ENCODE assay signal across 13 mouse cellular contexts in the genomic region with DNA sequence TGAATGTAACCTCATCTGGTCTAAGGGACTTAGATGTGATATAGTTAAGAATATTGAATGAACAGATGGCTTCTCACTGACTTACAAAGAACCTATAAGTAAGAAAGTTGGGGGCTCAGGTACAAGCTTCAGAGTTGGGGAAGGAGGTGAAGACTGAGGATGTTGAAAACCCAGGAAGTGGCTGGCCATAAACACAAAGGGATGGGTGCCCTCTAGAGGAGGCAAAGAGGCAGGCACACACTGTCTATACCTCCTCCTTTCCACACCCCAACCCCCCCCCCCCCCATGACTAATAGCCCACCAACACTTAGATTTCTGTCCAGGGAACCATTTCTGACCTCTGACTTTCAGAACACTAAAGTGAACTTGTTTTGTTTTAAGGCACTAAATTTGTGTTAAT. TPM values are rescaled to one million over a fixed set of nuclear protein-coding genes. Genes with fewer than 3 reads are reported as not detected.
A peak's percentile ranks its signal among the peaks of the same experiment; 100 is the strongest.
DNase-seq lines count a peak whose midpoint lies in the region.
"Had no signal": no experiment of that assay in that cellular context is flagged by ENCODE, and none has a peak within 500 bp of the region (broad histone marks: within the 10 kb centered on the region; RNA-seq: fewer than 3 reads in every experiment).

No protein-coding gene starts in this region.

- peak; percentile 29 for DNase-seq in adrenal gland, postnatal 14 days
- no peak for DNase-seq in adrenal gland, postnatal 4 days (ENCODE audit: low spot score in 2 of 2)
- DNase-seq in thymus, postnatal 14 days, result peak; percentile 28
- DNase-seq in thymus, adult 18-20 months, result no peak
- peak; percentile 35 for DNase-seq in brain, adult 2 months (ENCODE audit: low read depth, low spot score)
- no peak for DNase-seq in cerebellum, postnatal 4 days (ENCODE audit: low spot score in 2 of 2)
- no peak for DNase-seq in retina, postnatal 1 day
- DNase-seq in kidney, postnatal 36 days, result no peak
- DNase-seq: B cell, adult 2 months; cerebellum, adult 9-11 months; gastrocnemius, postnatal 14 days; lung, adult 2 months; right cerebral cortex, postnatal 14 days had no signal

RNA-seq across cellular contexts. Expression of gene Lrrc6, which starts 38.8 kb away (rescaled TPM):
- 0.26 and 0.41 TPM in 2 replicates for total RNA-seq in adrenal gland, postnatal 14 days (2021)
- under 1 TPM; 0.45 to 0.68 TPM for total RNA-seq in adrenal gland, postnatal 4 days (2021)
- total RNA-seq: gastrocnemius, postnatal 14 days had no signal

Comparison
In these comparisons a context has a peak if more than half of its experiments do, and no peak if none do; other contexts are left out.
1. DNase-seq: peak in adrenal gland, postnatal 14 days (single experiment), thymus, postnatal 14 days (single experiment) and brain, adult 2 months (single experiment); none in adrenal gland, postnatal 4 days (0 of 2), thymus, adult 18-20 months (0 of 2), cerebellum, postnatal 4 days (0 of 2), retina, postnatal 1 day (single experiment) and kidney, postnatal 36 days (0 of 2).